Mouse (Mus musculus): Measurements from ENCODE around the gene Plagl1. TPM values are rescaled to one million over a fixed set of nuclear protein-coding genes. Genes with fewer than 3 reads are reported as not detected.
A peak's percentile ranks its signal among the peaks of the same experiment; 100 is the strongest.

Plagl1 gene
- polyA plus RNA-seq, 1 experiment from 2014 or later, result 69.6 TPM

DNA sequence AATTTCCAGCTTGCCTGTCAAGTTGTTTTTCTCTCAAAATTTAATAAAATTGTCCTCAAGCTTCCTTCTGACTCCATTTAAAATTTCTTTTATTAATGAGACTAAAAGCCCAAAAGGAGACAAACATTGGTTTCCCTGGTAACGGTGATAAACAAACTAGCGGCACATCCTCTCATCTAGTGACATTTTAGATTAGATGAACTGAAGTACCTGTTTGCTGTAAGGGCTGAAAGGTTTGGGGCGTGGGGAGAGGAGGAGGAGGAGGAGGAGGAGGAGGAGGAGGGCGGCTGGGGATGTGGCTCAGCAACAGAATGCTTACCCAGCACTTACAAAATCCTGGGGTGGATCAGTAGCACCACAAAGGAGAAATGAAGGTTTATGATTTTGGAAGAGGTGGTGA, 12.5 kb upstream of the Plagl1 start:
- H3K27me3 ChIP-seq (replicated peaks; ENCODE audit: low read depth, poor library complexity, severe bottlenecking), result no peaks in the 10 kb centered on the region
- 50% methylated on average over 4 of the region's 4 CpGs for WGBS
- H3K27ac ChIP-seq (replicated peaks), result no peak overlapping the region
- no peaks in the 10 kb centered on the region for H3K36me3 ChIP-seq (replicated peaks)
- H3K9me3 ChIP-seq, result no peaks in the 10 kb centered on the region; the same call in 1 of the 2 replicates
- H3K4me1 ChIP-seq, result no peaks in the 10 kb centered on the region
- no peak overlapping the region for H3K4me3 ChIP-seq
- DNase-seq (ENCODE audit: low spot score), result no peak

DNA sequence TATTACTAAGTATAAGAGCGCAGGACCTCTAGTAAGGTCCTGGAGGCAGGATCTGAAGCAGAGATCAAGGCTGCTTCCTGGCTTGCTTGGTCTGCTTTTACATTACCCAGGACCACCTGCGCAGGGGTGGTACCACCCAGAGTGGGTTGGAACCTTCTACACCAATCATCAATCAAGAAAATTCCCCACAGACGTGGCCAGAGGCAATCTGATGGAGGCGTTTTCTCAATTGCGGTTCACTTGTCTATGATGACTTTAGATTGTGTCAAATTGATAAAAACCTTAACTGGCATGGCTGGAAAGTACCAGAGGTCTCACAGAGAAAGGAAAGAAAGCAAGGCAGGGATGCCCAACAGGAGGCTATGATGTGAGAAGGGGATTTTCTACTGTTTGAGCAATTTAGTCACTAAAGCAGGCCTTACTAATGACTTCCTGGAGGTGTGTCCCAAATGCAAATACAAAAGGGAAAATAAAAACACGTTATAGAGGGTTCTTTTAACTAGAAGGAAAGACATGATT, 3.4 kb upstream of the Plagl1 start:
- Histone ChIP-seq H3K4me1 (peaks cover 12% of the 10 kb centered on the region), H3K36me3 (replicated peaks) (no peaks in the 10 kb centered on the region), H3K27me3 (replicated peaks; ENCODE audit: low read depth, poor library complexity, severe bottlenecking) (peaks cover 33% of the 10 kb centered on the region), H3K27ac (replicated peaks) (no peak overlapping the region), H3K4me3 (no peak overlapping the region), H3K9me3 (no peaks in the 10 kb centered on the region)
- no peak for DNase-seq (ENCODE audit: low spot score)
- 82% methylated on average over 6 of the region's 6 CpGs for WGBS

DNA sequence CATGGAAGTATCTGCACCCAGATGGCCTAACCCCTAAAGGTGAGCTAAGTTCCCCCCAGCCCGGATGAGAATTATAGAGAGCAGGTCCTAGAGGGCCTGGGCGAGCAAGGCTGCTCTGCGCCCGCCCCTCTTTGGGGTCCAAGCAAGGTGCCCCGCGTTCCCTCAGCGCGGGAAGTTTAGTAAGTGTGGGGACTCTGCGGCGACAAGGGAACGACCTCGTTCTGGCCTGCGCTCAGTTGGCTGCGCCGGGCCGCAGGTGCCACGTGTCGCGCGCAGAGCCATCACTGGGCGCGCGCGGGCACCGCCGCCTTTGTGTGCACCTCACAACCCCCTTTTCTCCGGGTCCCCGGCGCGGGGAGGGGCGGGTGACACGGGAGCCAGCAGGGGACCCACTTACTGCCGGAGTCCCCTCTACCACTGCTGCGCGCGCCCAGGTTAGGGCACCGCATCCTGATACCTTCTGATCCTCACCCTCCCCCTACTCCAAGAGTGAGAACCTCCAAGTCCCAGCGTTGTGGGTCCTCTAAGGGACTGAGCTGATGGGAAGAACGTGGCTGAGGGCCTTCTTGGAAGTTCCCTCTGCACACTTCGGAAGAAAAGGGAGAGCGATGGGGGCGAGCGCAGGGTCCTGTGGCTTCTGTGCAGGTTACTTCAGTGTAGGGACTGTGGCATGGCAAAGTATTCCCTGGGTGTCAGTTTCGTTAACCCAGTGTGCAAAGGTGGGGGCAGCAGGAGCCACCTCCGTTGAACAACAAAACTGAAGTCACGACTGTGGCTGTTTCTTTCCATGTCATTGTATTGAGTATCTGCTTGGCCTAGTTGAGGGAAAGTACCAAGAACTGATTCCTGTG, 742 bp downstream of the Plagl1 start:
- H3K27ac ChIP-seq (replicated peaks), result peak overlapping the region; percentile 62
- H3K9me3 ChIP-seq, result no peaks in the 10 kb centered on the region
- peaks cover 53% of the 10 kb centered on the region for H3K27me3 ChIP-seq (replicated peaks; ENCODE audit: low read depth, poor library complexity, severe bottlenecking)
- H3K4me1 ChIP-seq, result peaks cover 23% of the 10 kb centered on the region
- H3K4me3 ChIP-seq, result peak overlapping the region; percentile 52
- DNase-seq (ENCODE audit: low spot score), result peak; percentile 48
- 4% methylated on average over 46 of the region's 46 CpGs for WGBS
- H3K36me3 ChIP-seq (replicated peaks), result no peaks in the 10 kb centered on the region

DNA sequence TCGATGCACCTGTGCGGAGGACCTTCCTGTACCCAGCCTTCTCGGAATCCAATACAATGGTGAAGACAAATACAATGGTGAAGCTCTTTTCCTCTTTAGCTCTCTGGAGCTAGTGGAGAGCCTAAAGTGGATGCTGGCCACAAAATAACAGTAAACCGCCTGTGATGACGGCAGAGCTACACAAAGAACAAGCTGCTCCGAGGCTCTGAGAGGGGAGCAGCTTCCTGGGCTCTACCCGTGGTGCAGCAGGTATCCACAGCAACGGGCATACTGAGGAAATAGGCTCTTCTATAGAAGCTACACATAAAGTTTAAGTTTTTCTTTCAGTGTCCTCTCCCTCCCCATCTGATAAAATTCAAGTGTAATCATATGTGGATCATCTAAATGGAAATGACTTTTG, 2.1 kb downstream of the Plagl1 start:
- H3K36me3 ChIP-seq (replicated peaks), result no peaks in the 10 kb centered on the region
- H3K27me3 ChIP-seq (replicated peaks; ENCODE audit: low read depth, poor library complexity, severe bottlenecking), result peaks cover 53% of the 10 kb centered on the region
- 39% methylated on average over 8 of the region's 8 CpGs for WGBS

DNA sequence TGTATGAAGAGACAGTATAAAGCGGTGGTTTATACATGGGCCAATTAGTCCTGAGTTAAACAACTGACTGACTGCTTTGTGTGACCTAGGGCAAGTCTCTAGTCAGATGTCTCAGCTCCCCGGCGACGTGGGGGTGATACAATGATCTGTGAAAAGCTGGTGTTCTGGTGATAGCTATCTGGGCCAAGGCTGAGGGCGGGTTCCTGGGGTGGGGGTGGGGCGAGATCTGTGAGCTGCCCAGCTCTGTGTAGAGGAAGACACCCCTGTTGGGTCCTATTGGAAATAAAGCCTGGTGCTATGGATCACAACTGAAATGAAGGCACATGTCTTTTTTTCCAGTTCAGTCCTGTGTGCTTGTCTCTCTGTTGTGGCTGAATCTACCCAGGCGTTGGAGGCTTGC, 3.2 kb downstream of the Plagl1 start:
- peaks cover 23% of the 10 kb centered on the region for H3K4me1 ChIP-seq
- no peak overlapping the region for H3K27ac ChIP-seq (replicated peaks)
- no peaks in the 10 kb centered on the region for H3K36me3 ChIP-seq (replicated peaks)
- peaks cover 53% of the 10 kb centered on the region for H3K27me3 ChIP-seq (replicated peaks; ENCODE audit: low read depth, poor library complexity, severe bottlenecking)
- H3K9me3 ChIP-seq, result no peaks in the 10 kb centered on the region
- 36% methylated on average over 7 of the region's 7 CpGs for WGBS
- no peak overlapping the region for H3K4me3 ChIP-seq
- no peak for DNase-seq (ENCODE audit: low spot score)

More for the DNA sequence above, 2.1 kb downstream of the Plagl1 start:
- no peak overlapping the region for H3K27ac ChIP-seq (replicated peaks)
- peaks cover 23% of the 10 kb centered on the region for H3K4me1 ChIP-seq
- no peaks in the 10 kb centered on the region for H3K9me3 ChIP-seq
- DNase-seq (ENCODE audit: low spot score), result no peak
- H3K4me3 ChIP-seq, result no peak overlapping the region

DNA sequence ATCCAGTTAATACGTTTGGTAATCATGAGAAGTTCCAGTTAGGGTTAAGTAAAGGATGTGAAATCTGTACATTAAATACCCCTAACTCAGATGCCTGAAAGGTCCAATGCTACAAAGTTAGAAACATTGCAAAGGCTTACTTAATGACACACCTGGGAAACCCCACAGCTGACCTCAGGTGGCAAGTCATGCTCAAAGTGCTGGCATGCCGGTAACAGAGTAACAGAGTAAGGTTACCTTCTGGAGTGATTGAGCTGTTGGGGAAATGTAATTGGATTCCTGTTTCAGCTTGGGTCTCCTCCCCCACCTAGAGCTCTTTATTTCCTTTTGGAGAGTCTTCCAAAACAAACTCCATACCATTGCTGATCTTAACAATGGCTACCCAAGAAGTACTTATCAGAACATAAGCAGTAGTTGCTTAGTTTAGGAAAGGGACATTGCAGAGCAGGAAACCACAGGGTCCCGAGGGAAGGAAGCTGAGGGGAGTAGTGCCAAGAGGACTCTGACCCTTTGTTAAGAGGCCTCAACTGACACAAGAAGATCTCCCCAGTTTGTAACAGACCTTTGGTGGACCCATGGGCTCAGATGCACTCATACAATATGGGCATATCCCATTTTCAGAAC, 4.9 kb downstream of the Plagl1 start:
- H3K27me3 ChIP-seq (replicated peaks; ENCODE audit: low read depth, poor library complexity, severe bottlenecking), result peaks cover 37% of the 10 kb centered on the region
- WGBS, result 65% methylated on average over 3 of the region's 3 CpGs
- DNase-seq (ENCODE audit: low spot score), result no peak
- H3K4me1 ChIP-seq, result peaks cover 23% of the 10 kb centered on the region
- H3K4me3 ChIP-seq, result no peak overlapping the region
- H3K9me3 ChIP-seq, result no peaks in the 10 kb centered on the region
- H3K36me3 ChIP-seq (replicated peaks), result no peaks in the 10 kb centered on the region
- H3K27ac ChIP-seq (replicated peaks), result no peak overlapping the region

DNA sequence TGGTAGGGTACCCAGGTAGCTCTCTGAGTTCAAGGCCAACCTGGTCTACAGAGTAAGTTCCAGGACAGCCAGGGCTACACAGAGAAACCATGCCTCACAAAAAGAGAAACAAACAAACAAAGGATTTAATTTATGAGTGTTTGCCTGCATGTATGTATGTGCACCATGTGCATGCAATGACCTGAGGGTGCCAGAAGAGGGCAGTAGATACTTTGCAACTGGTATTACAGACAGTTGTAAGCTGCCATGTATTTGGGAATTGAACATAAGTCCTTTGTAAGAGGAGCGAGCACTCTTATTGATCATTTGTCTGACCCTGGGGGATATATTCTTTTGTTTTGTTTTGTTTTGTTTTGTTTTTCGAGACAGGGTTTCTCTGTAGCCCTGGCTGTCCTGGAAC, 10.7 kb downstream of the Plagl1 start:
- Histone ChIP-seq H3K36me3 (replicated peaks) (no peaks in the 10 kb centered on the region), H3K27ac (replicated peaks) (no peak overlapping the region), H3K4me1 (peaks cover 8% of the 10 kb centered on the region; the same call in 1 of the 2 replicates), H3K4me3 (no peak overlapping the region), H3K9me3 (peaks cover 5% of the 10 kb centered on the region; the same call in 1 of the 2 replicates), H3K27me3 (replicated peaks; ENCODE audit: low read depth, poor library complexity, severe bottlenecking) (no peaks in the 10 kb centered on the region)
- no peak for DNase-seq (ENCODE audit: low spot score)
- WGBS, result 90% methylated on average over 2 of the region's 2 CpGs

DNA sequence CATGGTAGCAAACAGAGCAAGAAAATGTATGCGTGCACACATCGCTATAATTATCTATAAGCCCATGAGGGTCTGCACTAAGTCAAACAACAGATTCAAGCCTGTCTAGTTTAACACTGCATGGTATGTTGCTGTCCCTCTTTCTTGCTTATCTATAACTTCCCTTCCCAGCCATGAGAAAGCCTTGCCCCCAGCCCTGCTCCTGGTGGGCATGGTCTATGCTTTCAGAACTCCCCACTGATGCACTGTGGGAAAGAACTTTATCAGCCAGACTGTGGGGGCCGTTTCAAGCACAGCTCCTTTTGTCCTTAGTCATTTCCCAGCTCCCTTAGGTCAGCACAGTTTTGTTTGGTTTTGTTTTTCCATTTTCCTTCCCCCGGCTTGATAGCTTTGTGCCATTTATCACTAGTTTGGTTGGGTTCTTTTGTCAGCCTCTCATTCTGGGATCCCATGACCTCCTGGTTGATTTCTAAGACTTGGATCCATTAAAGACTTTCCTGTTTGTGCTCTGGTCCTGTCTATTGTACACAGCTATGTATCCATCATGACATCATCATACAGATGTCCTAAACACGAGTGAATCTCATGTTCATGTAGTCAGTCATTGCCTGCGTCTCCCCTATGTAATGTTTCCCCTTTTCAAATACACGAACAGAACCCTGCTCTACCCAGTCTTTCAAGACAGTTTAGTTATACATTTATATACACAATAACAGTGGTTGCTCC, 16.7 kb downstream of the Plagl1 start:
- no peak for DNase-seq (ENCODE audit: low spot score)
- Histone ChIP-seq H3K27ac (replicated peaks) (no peak overlapping the region), H3K4me1 (peaks cover 10% of the 10 kb centered on the region; the same call in 1 of the 2 replicates), H3K9me3 (no peaks in the 10 kb centered on the region), H3K27me3 (replicated peaks; ENCODE audit: low read depth, poor library complexity, severe bottlenecking) (no peaks in the 10 kb centered on the region), H3K36me3 (replicated peaks) (no peaks in the 10 kb centered on the region), H3K4me3 (no peak overlapping the region)
- WGBS, result 81% methylated on average over 7 of the region's 7 CpGs

DNA sequence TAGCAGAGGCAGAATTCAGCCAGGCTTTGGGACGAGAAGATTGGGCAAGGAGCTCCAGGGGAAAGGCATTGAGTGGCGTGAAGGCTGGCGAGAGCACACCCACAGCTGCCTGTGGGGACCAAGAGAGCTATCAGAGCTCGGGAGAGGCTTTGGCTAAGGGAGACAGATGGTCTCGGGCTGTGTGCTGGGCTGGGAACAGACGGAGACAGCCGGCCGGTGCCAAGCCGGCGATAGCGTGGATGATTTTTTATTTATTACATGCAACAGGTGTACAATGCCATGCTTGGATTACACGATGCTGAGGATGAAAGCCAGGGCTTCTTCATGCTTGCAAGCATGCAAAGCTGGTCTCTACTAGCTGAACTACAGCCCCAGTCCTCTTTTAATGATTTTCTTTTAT, 22.2 kb downstream of the Plagl1 start:
- DNase-seq (ENCODE audit: low spot score), result no peak
- WGBS, result 85% methylated on average over 12 of the region's 12 CpGs

DNA sequence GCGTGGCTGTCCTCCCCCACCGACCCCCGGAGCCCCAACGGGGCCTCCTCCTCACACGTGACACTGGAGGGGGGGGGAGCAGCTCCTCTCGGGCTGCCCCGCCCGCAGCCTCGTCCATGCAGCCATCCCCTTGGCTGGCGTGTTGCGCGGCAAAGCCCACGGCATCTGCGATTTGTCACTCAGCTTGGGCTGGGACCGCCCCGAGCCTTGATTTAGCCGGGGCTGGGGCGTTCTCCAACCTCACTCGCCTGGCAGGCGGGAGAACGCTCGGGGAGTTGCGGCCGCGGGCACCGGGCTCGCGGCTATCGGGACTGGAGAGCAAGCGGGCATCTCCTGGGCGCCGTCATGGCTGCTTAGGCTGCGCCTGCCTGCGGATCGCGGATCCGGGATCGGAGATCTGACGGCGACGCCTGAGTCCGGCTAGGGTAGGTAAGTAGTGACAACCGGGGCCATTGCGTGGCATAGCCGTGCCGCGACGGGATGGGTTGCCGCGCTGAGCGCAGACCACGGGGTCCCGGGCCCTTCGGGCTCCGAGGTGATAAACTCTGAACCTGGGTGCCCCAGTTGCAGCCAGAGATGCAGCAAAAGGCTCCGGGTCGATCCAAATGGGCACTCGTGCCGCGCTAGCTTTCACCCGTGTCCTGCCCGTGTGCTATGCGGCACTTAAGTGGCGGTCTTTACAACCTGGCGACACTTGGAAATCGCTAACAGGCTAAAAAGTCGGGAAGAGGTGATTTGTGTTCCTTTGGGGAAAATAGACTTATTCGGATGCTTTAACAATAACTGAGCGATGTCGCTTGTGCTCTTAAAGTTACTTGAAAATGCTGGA, 30.5 kb downstream of the Plagl1 start:
- H3K36me3 ChIP-seq (replicated peaks), result peaks cover 3% of the 10 kb centered on the region; the same call in 1 of the 2 replicates
- H3K4me1 ChIP-seq, result peaks cover 3% of the 10 kb centered on the region; the same call in 1 of the 2 replicates
- peaks cover 28% of the 10 kb centered on the region for H3K9me3 ChIP-seq
- H3K27ac ChIP-seq (replicated peaks), result peak overlapping the region; percentile 77
- 47% methylated on average over 70 of the region's 70 CpGs for WGBS
- H3K4me3 ChIP-seq, result peak overlapping the region; percentile 68
- peak; percentile 85 for DNase-seq (ENCODE audit: low spot score)
- H3K27me3 ChIP-seq (replicated peaks; ENCODE audit: low read depth, poor library complexity, severe bottlenecking), result peaks cover 16% of the 10 kb centered on the region

More for the DNA sequence above, 22.2 kb downstream of the Plagl1 start:
- Histone ChIP-seq H3K4me1 (0 out of 2 replicates have a peak, but pooled peaks cover 2% of the 10 kb centered on the region), H3K27me3 (replicated peaks; ENCODE audit: low read depth, poor library complexity, severe bottlenecking) (no peaks in the 10 kb centered on the region), H3K36me3 (replicated peaks) (no peaks in the 10 kb centered on the region), H3K4me3 (no peak overlapping the region), H3K27ac (replicated peaks) (no peak overlapping the region), H3K9me3 (no peaks in the 10 kb centered on the region)

DNA sequence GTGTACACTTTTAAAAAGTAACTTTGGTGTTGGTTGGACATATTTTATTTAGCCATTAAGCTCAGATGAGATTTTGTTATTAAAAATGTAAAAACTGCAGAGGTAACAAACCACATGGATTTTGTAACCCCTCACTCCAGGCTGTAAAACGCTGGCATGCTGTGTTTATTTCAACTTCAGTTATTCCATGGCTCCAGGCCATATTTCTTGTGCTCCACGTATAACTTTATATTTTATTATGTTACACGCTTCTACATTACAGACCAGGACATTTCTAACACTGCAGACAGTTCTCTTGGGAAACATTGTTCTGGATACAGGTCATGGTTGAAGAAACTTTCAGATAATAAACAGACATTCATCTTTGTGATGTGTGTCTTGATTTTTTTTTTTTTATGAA, 32.7 kb downstream of the Plagl1 start:
- H3K4me1 ChIP-seq, result peaks cover 3% of the 10 kb centered on the region; the same call in 1 of the 2 replicates
- peak overlapping the region; percentile 68; the same call in 1 of the 2 replicates for H3K4me3 ChIP-seq
- no peak for DNase-seq (ENCODE audit: low spot score)
- H3K27ac ChIP-seq (replicated peaks), result no peak overlapping the region
- WGBS, result 76% methylated on average over 3 of the region's 3 CpGs
- peaks cover 28% of the 10 kb centered on the region for H3K9me3 ChIP-seq
- H3K27me3 ChIP-seq (replicated peaks; ENCODE audit: low read depth, poor library complexity, severe bottlenecking), result peaks cover 16% of the 10 kb centered on the region
- H3K36me3 ChIP-seq (replicated peaks), result peaks cover 3% of the 10 kb centered on the region; the same call in 1 of the 2 replicates

Data from embryonic facial prominence, embryonic 10.5 days (tissue).